Mouse (Mus musculus) forebrain, postnatal 0 days (tissue): ENCODE measurements around the gene Daam2. TPM values are rescaled to one million over a fixed set of nuclear protein-coding genes. Genes with fewer than 3 reads are reported as not detected.

Source experiments
- ATAC-seq: fragments of 200-750 bp; cut with Nextera tagmentation; 2 replicates; pipeline ENCODE4 v1.8.0; 2017; ENCODE audit warnings: mild to moderate bottlenecking, moderate library complexity
- DNase-seq: peaks from one replicate; pipeline ENCODE4 v3.0.0-alpha.2; 2015
- H3K27ac ChIP-seq: fragments of 300-500 bp; sonication (generic); 2 replicates; pipeline ENCODE4 v1.5.1; 2014; ENCODE audit warnings: low read depth, mild to moderate bottlenecking, antibody characterized with exemption, low read length, moderate library complexity, mixed read lengths
- H3K27me3 ChIP-seq: fragments of 300-500 bp; sonication (generic); 2 replicates; pipeline ENCODE4 v1.6.1; 2014; ENCODE audit warnings: mild to moderate bottlenecking, low read length, mixed read lengths; ENCODE audit not compliant: insufficient read depth
- H3K36me3 ChIP-seq: fragments of 300-500 bp; sonication (generic); 2 replicates; pipeline ENCODE4 v1.6.1; 2014; ENCODE audit warnings: mild to moderate bottlenecking, moderate library complexity; ENCODE audit not compliant: insufficient read depth
- H3K4me1 ChIP-seq: fragments of 300-500 bp; sonication (generic); 2 replicates; pipeline ENCODE4 v1.6.1; 2014; ENCODE audit warnings: antibody characterized with exemption; ENCODE audit not compliant: insufficient read depth
- H3K4me2 ChIP-seq: fragments of 300-500 bp; sonication (generic); 2 replicates; pipeline ENCODE4 v1.6.1; 2014; ENCODE audit warnings: low read depth, mild to moderate bottlenecking, moderate library complexity
- H3K4me3 ChIP-seq: fragments of 300-500 bp; sonication (generic); 2 replicates; pipeline ENCODE4 v1.5.1; 2014; ENCODE audit warnings: low read depth, low read length, mixed read lengths
- H3K9ac ChIP-seq: fragments of 300-500 bp; sonication (generic); 2 replicates; pipeline ENCODE4 v1.6.1; 2014; ENCODE audit warnings: mild to moderate bottlenecking
- H3K9me3 ChIP-seq: fragments of 300-500 bp; sonication (generic); 2 replicates; pipeline ENCODE4 v1.6.1; 2016; ENCODE audit warnings: low read length
- CTCF ChIP-seq: sonication (generic); IDR thresholded peaks from 2 replicates; pipeline ENCODE4 v1.5.1; 2016; ENCODE audit warnings: antibody characterized with exemption, control low read depth, low read depth
- WGBS: fragments of 180-500 bp; shearing (Covaris S2); extraction: QIAGEN DNeasy Blood & Tissue Kit; methylation state at CpG from one replicate; pipeline ENCODE4 v1.1.7; 2014; 5-methylcytosine and 5-hydroxymethylcytosine counted together
- polyA plus RNA-seq: library from polyadenylated mRNA; unstranded; fragments of >200 nt; fragmentation: Nextera tagmentation; extraction: Ambion mirVana; gene quantifications from 2 replicates; pipeline ENCODE4 v1.2.1, GENCODE M21; 2015
- total RNA-seq: library from RNA; depleted of rRNA; stranded (reverse); fragments of >200 nt; gene quantifications from 2 replicates; pipeline ENCODE4 v1.2.3, GENCODE M21; 2014; rRNA removed

Gene Daam2
- total and polyA plus RNA-seq, 2 experiments from 2014 or later, result 1.8 to 10.3 TPM

- Histone ChIP-seq H3K9me3 (no peaks in the 10 kb centered on the region), H3K36me3 (no peaks in the 10 kb centered on the region), H3K4me2 (no peak overlapping the region), H3K9ac (no peak overlapping the region), H3K4me1 (no peaks in the 10 kb centered on the region), H3K27me3 (no peaks in the 10 kb centered on the region), H3K4me3 (no peak overlapping the region), H3K27ac (no peak overlapping the region)
- ATAC-seq (no peak), DNase-seq (no peak)
- WGBS, result 65% methylated on average over 3 of the region's 3 CpGs
- no peak for TF ChIP-seq CTCF
Measured at GRCm38 (mm10) chr17:49416228-49416627, 147.9 kb downstream of the Daam2 start.

- H3K9me3 ChIP-seq, result no peaks in the 10 kb centered on the region
- 35% methylated on average over 3 of the region's 3 CpGs for WGBS
- no peak overlapping the region for H3K4me3 ChIP-seq
- DNase-seq (peak; percentile 17), ATAC-seq (no peak)
- no peak overlapping the region for H3K4me2 ChIP-seq
- no peaks in the 10 kb centered on the region for H3K36me3 ChIP-seq
- no peaks in the 10 kb centered on the region for H3K27me3 ChIP-seq
- H3K9ac ChIP-seq, result no peak overlapping the region
- no peaks in the 10 kb centered on the region for H3K4me1 ChIP-seq
- no peak overlapping the region for H3K27ac ChIP-seq
- peak; percentile 31 for TF ChIP-seq CTCF
Measured at GRCm38 (mm10) chr17:49413554-49413953, 150.6 kb downstream of the Daam2 start.

GRCm38 (mm10) chr17:49412974-49413373 is 151.2 kb downstream of the Daam2 start:
- Histone ChIP-seq H3K4me1 (no peaks in the 10 kb centered on the region), H3K4me2 (no peak overlapping the region), H3K9me3 (no peaks in the 10 kb centered on the region), H3K27ac (no peak overlapping the region), H3K9ac (no peak overlapping the region), H3K4me3 (no peak overlapping the region), H3K27me3 (no peaks in the 10 kb centered on the region), H3K36me3 (no peaks in the 10 kb centered on the region)
- 72% methylated on average over 5 of the region's 5 CpGs for WGBS
- ATAC-seq (no peak), DNase-seq (no peak)
- TF ChIP-seq CTCF, result no peak

Other genes with a start within 250 kb of the Daam2 start
- 9.3 and 12.7 TPM in 2 replicates for gene Mocs1, start 136.0 kb downstream of the Daam2 start, total RNA-seq
- 4.2 and 4.6 TPM in 2 replicates for gene Mocs1, start 136.0 kb downstream of the Daam2 start, polyA plus RNA-seq
- 3.7 and 7.4 TPM in 2 replicates for gene Kif6, start 50.8 kb upstream of the Daam2 start, total RNA-seq
- gene Kif6, start 50.8 kb upstream of the Daam2 start, polyA plus RNA-seq, result 1.6 and 2.0 TPM in 2 replicates